Mouse (Mus musculus) spleen, adult 2 months (tissue): ENCODE data around the gene Mcl1. TPM values are rescaled to one million over a fixed set of nuclear protein-coding genes. Genes with fewer than 3 reads are reported as not detected.
"Not testable (repeated sequence)": the region's sequence is repeated elsewhere in the genome, so short reads cannot be mapped to it uniquely, and the experiment has no call there.

Source experiments
- DNase-seq, 2 experiments: peaks; one replicate each; pipeline versions ENCODE4 v3.0.0 to v3.0.0-alpha.2; 2012 to 2021; ENCODE audit warnings: low spot score in 2 of 2, low read depth in 1 of 2
- H3K27ac ChIP-seq: fragments of 200-500 bp; 2 replicates; pipeline ENCODE4 v1.5.1; 2012; ENCODE audit warnings: low read length, inconsistent platforms; ENCODE audit not compliant: insufficient read depth
- H3K27me3 ChIP-seq: fragments of 200-500 bp; 2 replicates; pipeline ENCODE4 v1.6.1; 2012; ENCODE audit warnings: mild to moderate bottlenecking, moderate library complexity, low read length, inconsistent platforms; ENCODE audit not compliant: control insufficient read depth, insufficient read depth
- H3K36me3 ChIP-seq: fragments of 200-500 bp; 2 replicates; pipeline ENCODE4 v1.6.1; 2012; ENCODE audit warnings: mild to moderate bottlenecking, low read length, inconsistent platforms; ENCODE audit not compliant: control insufficient read depth, insufficient read depth
- H3K4me1 ChIP-seq: fragments of 200-500 bp; 2 replicates; pipeline ENCODE4 v1.6.1; 2011; ENCODE audit warnings: inconsistent platforms; ENCODE audit not compliant: control insufficient read depth, insufficient read depth, insufficient read length
- H3K4me3 ChIP-seq: fragments of 200-500 bp; 2 replicates; pipeline ENCODE4 v1.5.1; 2011; ENCODE audit warnings: mild to moderate bottlenecking, inconsistent platforms; ENCODE audit not compliant: insufficient read depth, insufficient read length; ENCODE audit errors: extremely low read depth
- CTCF ChIP-seq: fragments of 200-500 bp; IDR thresholded peaks from 2 replicates; pipeline ENCODE4 v1.5.1; 2011; ENCODE audit warnings: mild to moderate bottlenecking, inconsistent platforms; ENCODE audit not compliant: insufficient read depth, insufficient read length, insufficient replicate concordance; ENCODE audit errors: extremely low read depth
- POLR2A ChIP-seq: fragments of 200-500 bp; IDR thresholded peaks from 2 replicates; pipeline ENCODE4 v1.6.1; 2011; ENCODE audit warnings: low read depth, low read length, inconsistent platforms
- WGBS: fragments of 180-500 bp; shearing (Covaris S2); methylation state at CpG from one replicate; pipeline ENCODE4 v1.1.7; 2018; 5-methylcytosine and 5-hydroxymethylcytosine counted together
- polyA plus RNA-seq: library from polyadenylated mRNA; depleted of rRNA; stranded (reverse); fragments of >200 nt; gene quantifications from 2 replicates; pipeline ENCODE4 v1.2.3, GENCODE M21; 2012

Mcl1 gene
- polyA plus RNA-seq, 1 experiment = 169 TPM

GRCm38 (mm10) chr3:95650276-95651032 lies 8.1 kb upstream of the Mcl1 start:
- Histone ChIP-seq H3K27me3 (no peaks in the 10 kb centered on the region), H3K27ac (peak overlapping the region; percentile 98), H3K4me1 (peaks cover 35% of the 10 kb centered on the region), H3K4me3 (no peak overlapping the region), H3K36me3 (no peaks in the 10 kb centered on the region)
- TF ChIP-seq CTCF (no peak), POLR2A (no peak)
- DNase-seq = peak in 1 of 2 experiments; percentile 77
- WGBS = 34% methylated on average over 6 of the region's 6 CpGs

- Histone ChIP-seq H3K36me3 (no peaks in the 10 kb centered on the region), H3K27ac (peak overlapping the region; percentile 98), H3K4me1 (peaks cover 30% of the 10 kb centered on the region), H3K4me3 (no peak overlapping the region), H3K27me3 (no peaks in the 10 kb centered on the region)
- no peak for DNase-seq
- no peak for TF ChIP-seq POLR2A
- no peak for TF ChIP-seq CTCF
- WGBS = 75% methylated on average over 3 of the region's 3 CpGs
Measured at GRCm38 (mm10) chr3:95651033-95651373, 7.6 kb upstream of the Mcl1 start.

GRCm38 (mm10) chr3:95651391-95652203 lies 7.0 kb upstream of the Mcl1 start:
- Histone ChIP-seq H3K27me3 (no peaks in the 10 kb centered on the region), H3K36me3 (no peaks in the 10 kb centered on the region), H3K4me3 (no peak overlapping the region), H3K4me1 (peaks cover 30% of the 10 kb centered on the region), H3K27ac (peak overlapping the region; percentile 98)
- DNase-seq = no peak
- 69% methylated on average over 16 of the region's 16 CpGs for WGBS
- TF ChIP-seq CTCF = no peak
- no peak for TF ChIP-seq POLR2A

GRCm38 (mm10) chr3:95652204-95652811 lies 6.3 kb upstream of the Mcl1 start:
- DNase-seq = peak; percentile 55 to 74
- TF ChIP-seq CTCF (no peak), POLR2A (no peak)
- WGBS = 27% methylated on average over 7 of the region's 7 CpGs
- Histone ChIP-seq H3K27me3 (no peaks in the 10 kb centered on the region), H3K4me1 (peaks cover 30% of the 10 kb centered on the region), H3K4me3 (peak overlapping the region; percentile 13; the same call in 1 of the 2 replicates), H3K27ac (peak overlapping the region; percentile 98), H3K36me3 (no peaks in the 10 kb centered on the region)

GRCm38 (mm10) chr3:95652871-95653270 lies 5.7 kb upstream of the Mcl1 start:
- no peak for DNase-seq
- no peaks in the 10 kb centered on the region for H3K27me3 ChIP-seq
- H3K4me1 ChIP-seq = peaks cover 30% of the 10 kb centered on the region
- peak overlapping the region; percentile 98 for H3K27ac ChIP-seq
- no peak for TF ChIP-seq CTCF
- TF ChIP-seq POLR2A = no peak
- H3K36me3 ChIP-seq = no peaks in the 10 kb centered on the region
- WGBS = 46% methylated on average over 6 of the region's 6 CpGs
- no peak overlapping the region for H3K4me3 ChIP-seq

GRCm38 (mm10) chr3:95653473-95654034 lies 5.0 kb upstream of the Mcl1 start:
- no peak overlapping the region for H3K4me3 ChIP-seq
- H3K27ac ChIP-seq = peak overlapping the region; percentile 98
- 48% methylated on average over 11 of the region's 11 CpGs for WGBS
- no peaks in the 10 kb centered on the region for H3K27me3 ChIP-seq
- peaks cover 30% of the 10 kb centered on the region for H3K4me1 ChIP-seq
- H3K36me3 ChIP-seq = no peaks in the 10 kb centered on the region
- TF ChIP-seq POLR2A = no peak
- TF ChIP-seq CTCF = no peak
- DNase-seq = peak in 1 of 2 experiments; percentile 51

- 0 out of 2 replicates have a peak overlapping the region, but pooled peaks have one; percentile 98 for H3K27ac ChIP-seq
- WGBS = 90% methylated on average over 3 of the region's 3 CpGs
Measured at GRCm38 (mm10) chr3:95654371-95654770, 4.2 kb upstream of the Mcl1 start.

More at GRCm38 (mm10) chr3:95654371-95654770, 4.2 kb upstream of the Mcl1 start:
- DNase-seq, H3K36me3 ChIP-seq, H3K4me3 ChIP-seq, H3K27me3 ChIP-seq: not testable (repeated sequence)
- peaks cover 30% of the 10 kb centered on the region for H3K4me1 ChIP-seq
